Mouse (Mus musculus): Measurements from ENCODE around the gene Tapbp. TPM values are rescaled to one million over a fixed set of nuclear protein-coding genes. Genes with fewer than 3 reads are reported as not detected.

Gene Tapbp
- total RNA-seq, 1 experiment: 39.4 TPM

GRCm38 (mm10) chr17:33972691-33973090 is 57.0 kb downstream of the Tapbp start:
- no peak for DNase-seq (ENCODE audit: low read depth, low spot score)
- H3K9me3 ChIP-seq (ENCODE audit: control insufficient read depth, insufficient read depth, low read depth, low read length): no peaks in the 10 kb centered on the region
- in situ Hi-C loops (cut with MboI; ENCODE audit: low sequenced_read_pairs in 2 of 2, unreplicated experiment in 2 of 2): no loop called here
- no peak overlapping the region for H3K4me3 ChIP-seq (ENCODE audit: insufficient read depth in 1 of 2, low read depth in 1 of 2, low read length in 2 of 2, poor library complexity in 1 of 2, severe bottlenecking in 1 of 2)
- TF ChIP-seq ZC3H11A (IDR thresholded peaks at IDR 0.05; ENCODE audit: borderline replicate concordance, low read depth, low read length) (no peak), HCFC1 (IDR thresholded peaks at IDR 0.05; ENCODE audit: borderline replicate concordance, insufficient read depth, low read length) (no peak), ZNF384 (IDR thresholded peaks at IDR 0.05; ENCODE audit: low read depth, low read length) (no peak), MAFK (IDR thresholded peaks at IDR 0.05; ENCODE audit: insufficient read depth, low read depth, low read length) (no peak), CHD2 (IDR thresholded peaks at IDR 0.05; ENCODE audit: low read depth, low read length) (no peak)
- H3K9ac ChIP-seq (ENCODE audit: insufficient read depth, low read depth, low read length, poor library complexity, severe bottlenecking): no peak overlapping the region
- H3K4me1 ChIP-seq (ENCODE audit: control insufficient read depth in 2 of 2, insufficient read depth in 2 of 2, low read length in 2 of 2, poor library complexity in 1 of 2): no peaks in the 10 kb centered on the region; a peak in 1 of 4 replicates
- no peak overlapping the region for H3K27ac ChIP-seq (ENCODE audit: insufficient read depth, low read depth, low read length, poor library complexity, severe bottlenecking)
- H3K36me3 ChIP-seq (ENCODE audit: control insufficient read depth, insufficient read depth, low read length, poor library complexity, severe bottlenecking): no peaks in the 10 kb centered on the region; the same call in 1 of the 2 replicates

GRCm38 (mm10) chr17:33973572-33973971 is 57.9 kb downstream of the Tapbp start:
- Histone ChIP-seq H3K4me3 (ENCODE audit: insufficient read depth in 1 of 2, low read depth in 1 of 2, low read length in 2 of 2, poor library complexity in 1 of 2, severe bottlenecking in 1 of 2) (no peak overlapping the region), H3K4me1 (ENCODE audit: control insufficient read depth in 2 of 2, insufficient read depth in 2 of 2, low read length in 2 of 2, poor library complexity in 1 of 2) (no peaks in the 10 kb centered on the region; a peak in 1 of 4 replicates), H3K9ac (ENCODE audit: insufficient read depth, low read depth, low read length, poor library complexity, severe bottlenecking) (no peak overlapping the region), H3K9me3 (ENCODE audit: control insufficient read depth, insufficient read depth, low read depth, low read length) (no peaks in the 10 kb centered on the region), H3K27ac (ENCODE audit: insufficient read depth, low read depth, low read length, poor library complexity, severe bottlenecking) (no peak overlapping the region), H3K36me3 (ENCODE audit: control insufficient read depth, insufficient read depth, low read length, poor library complexity, severe bottlenecking) (no peaks in the 10 kb centered on the region; the same call in 1 of the 2 replicates)
- DNase-seq (ENCODE audit: low read depth, low spot score): no peak
- TF ChIP-seq ZNF384 (IDR thresholded peaks at IDR 0.05; ENCODE audit: low read depth, low read length): no peak
- TF ChIP-seq HCFC1 (IDR thresholded peaks at IDR 0.05; ENCODE audit: borderline replicate concordance, insufficient read depth, low read length): no peak
- peak; percentile 77 for TF ChIP-seq MAFK (IDR thresholded peaks at IDR 0.05; ENCODE audit: insufficient read depth, low read depth, low read length)
- in situ Hi-C loops (cut with MboI; ENCODE audit: low sequenced_read_pairs in 2 of 2, unreplicated experiment in 2 of 2): no loop called here

GRCm38 (mm10) chr17:33977861-33978557 is 62.3 kb downstream of the Tapbp start:
- no peak for DNase-seq (ENCODE audit: low read depth, low spot score)
- in situ Hi-C loops (cut with MboI; ENCODE audit: low sequenced_read_pairs in 2 of 2, unreplicated experiment in 2 of 2): no loop called here
- H3K4me3 ChIP-seq (ENCODE audit: insufficient read depth in 1 of 2, low read depth in 1 of 2, low read length in 2 of 2, poor library complexity in 1 of 2, severe bottlenecking in 1 of 2): peak overlapping the region; percentile 80 to 83
- no peaks in the 10 kb centered on the region; the same call in 1 of the 2 replicates for H3K36me3 ChIP-seq (ENCODE audit: control insufficient read depth, insufficient read depth, low read length, poor library complexity, severe bottlenecking)
- peaks cover 5 to 13% of the 10 kb centered on the region in 2 experiments; a peak in 3 of 4 replicates for H3K4me1 ChIP-seq (ENCODE audit: control insufficient read depth in 2 of 2, insufficient read depth in 2 of 2, low read length in 2 of 2, poor library complexity in 1 of 2)
- TF ChIP-seq HCFC1 (IDR thresholded peaks at IDR 0.05; ENCODE audit: borderline replicate concordance, insufficient read depth, low read length) (no peak), MAFK (IDR thresholded peaks at IDR 0.05; ENCODE audit: insufficient read depth, low read depth, low read length) (no peak), ZC3H11A (IDR thresholded peaks at IDR 0.05; ENCODE audit: borderline replicate concordance, low read depth, low read length) (no peak), CHD2 (IDR thresholded peaks at IDR 0.05; ENCODE audit: low read depth, low read length) (no peak), ZNF384 (IDR thresholded peaks at IDR 0.05; ENCODE audit: low read depth, low read length) (no peak)
- H3K9me3 ChIP-seq (ENCODE audit: control insufficient read depth, insufficient read depth, low read depth, low read length): no peaks in the 10 kb centered on the region
- H3K27ac ChIP-seq (ENCODE audit: insufficient read depth, low read depth, low read length, poor library complexity, severe bottlenecking): no peak overlapping the region
- peak overlapping the region; percentile 72 for H3K9ac ChIP-seq (ENCODE audit: insufficient read depth, low read depth, low read length, poor library complexity, severe bottlenecking)

- H3K4me1 ChIP-seq (ENCODE audit: control insufficient read depth in 2 of 2, insufficient read depth in 2 of 2, low read length in 2 of 2, poor library complexity in 1 of 2): peaks cover 5 to 13% of the 10 kb centered on the region in 2 experiments; a peak in 3 of 4 replicates
- H3K9ac ChIP-seq (ENCODE audit: insufficient read depth, low read depth, low read length, poor library complexity, severe bottlenecking): peak overlapping the region; percentile 72
- H3K9me3 ChIP-seq (ENCODE audit: control insufficient read depth, insufficient read depth, low read depth, low read length): no peaks in the 10 kb centered on the region
- H3K27ac ChIP-seq (ENCODE audit: insufficient read depth, low read depth, low read length, poor library complexity, severe bottlenecking): no peak overlapping the region
- no peaks in the 10 kb centered on the region; the same call in 1 of the 2 replicates for H3K36me3 ChIP-seq (ENCODE audit: control insufficient read depth, insufficient read depth, low read length, poor library complexity, severe bottlenecking)
- DNase-seq (ENCODE audit: low read depth, low spot score): no peak
- in situ Hi-C loops (cut with MboI; ENCODE audit: low sequenced_read_pairs in 2 of 2, unreplicated experiment in 2 of 2): no loop called here
- TF ChIP-seq CHD2 (IDR thresholded peaks at IDR 0.05; ENCODE audit: low read depth, low read length): no peak
- no peak for TF ChIP-seq ZNF384 (IDR thresholded peaks at IDR 0.05; ENCODE audit: low read depth, low read length)
- TF ChIP-seq MAFK (IDR thresholded peaks at IDR 0.05; ENCODE audit: insufficient read depth, low read depth, low read length): no peak
- no peak for TF ChIP-seq HCFC1 (IDR thresholded peaks at IDR 0.05; ENCODE audit: borderline replicate concordance, insufficient read depth, low read length)
- no peak for TF ChIP-seq ZC3H11A (IDR thresholded peaks at IDR 0.05; ENCODE audit: borderline replicate concordance, low read depth, low read length)
- H3K4me3 ChIP-seq (ENCODE audit: insufficient read depth in 1 of 2, low read depth in 1 of 2, low read length in 2 of 2, poor library complexity in 1 of 2, severe bottlenecking in 1 of 2): peak overlapping the region; percentile 80 to 83
These were observed 62.9 kb downstream of the Tapbp start for GRCm38 (mm10) chr17:33978631-33979031.

Other genes starting within 250 kb of the Tapbp start
- 151 and 195 TPM in 2 replicates for gene Hnrnpm, start 229.0 kb upstream of the Tapbp start, total RNA-seq (2012; rRNA removed)
- 14.3 and 17.4 TPM in 2 replicates for gene March2, start 197.2 kb upstream of the Tapbp start, total RNA-seq (2012; rRNA removed)
- gene Rab11b, start 155.4 kb upstream of the Tapbp start, total RNA-seq (2012; rRNA removed): 26.0 and 34.8 TPM in 2 replicates
- 30.5 and 39.3 TPM in 2 replicates for gene Angptl4, start 134.1 kb upstream of the Tapbp start, total RNA-seq (2012; rRNA removed)
- 81.1 and 165 TPM in 2 replicates for gene Kank3, start 105.4 kb upstream of the Tapbp start, total RNA-seq (2012; rRNA removed)
- 5,476 and 6,336 TPM in 2 replicates for gene Rps28, start 91.3 kb upstream of the Tapbp start, total RNA-seq (2012; rRNA removed)
- 639 and 871 TPM in 2 replicates for gene Ndufa7, start 91.3 kb upstream of the Tapbp start, total RNA-seq (2012; rRNA removed)
- 131 and 228 TPM in 2 replicates for gene Cd320, start 72.8 kb upstream of the Tapbp start, total RNA-seq (2012; rRNA removed)
- 11.6 and 19.7 TPM in 2 replicates for gene Gm7029, start 42.1 kb upstream of the Tapbp start, total RNA-seq (2012; rRNA removed)
- 149 and 187 TPM in 2 replicates for gene Kifc1, start 25.2 kb upstream of the Tapbp start, total RNA-seq (2012; rRNA removed)
- gene Platr17, start 10.8 kb upstream of the Tapbp start, total RNA-seq (2012; rRNA removed): 33.2 and 46.0 TPM in 2 replicates
- 67.3 and 73.7 TPM in 2 replicates for gene Daxx, start 6.5 kb upstream of the Tapbp start, total RNA-seq (2012; rRNA removed)
- 32.8 and 34.8 TPM in 2 replicates for gene Zbtb22, start within 50 bp of the Tapbp start, total RNA-seq (2012; rRNA removed)
- 65.8 and 129 TPM in 2 replicates for gene Rgl2, start 13.6 kb downstream of the Tapbp start, total RNA-seq (2012; rRNA removed)
- gene Pfdn6, start 24.4 kb downstream of the Tapbp start, total RNA-seq (2012; rRNA removed): 175 and 201 TPM in 2 replicates
- 65.6 and 78.2 TPM in 2 replicates for gene Wdr46, start 24.8 kb downstream of the Tapbp start, total RNA-seq (2012; rRNA removed)
- 10.3 and 15.3 TPM in 2 replicates for gene B3galt4, start 35.6 kb downstream of the Tapbp start, total RNA-seq (2012; rRNA removed)
- 23.2 and 24.8 TPM in 2 replicates for gene Vps52, start 39.9 kb downstream of the Tapbp start, total RNA-seq (2012; rRNA removed)
- gene Rps18, start 40.1 kb downstream of the Tapbp start, total RNA-seq (2012; rRNA removed): 4,706 and 5,724 TPM in 2 replicates
- gene H2-K1, start 84.4 kb downstream of the Tapbp start, total RNA-seq (2012; rRNA removed): 69.5 and 155 TPM in 2 replicates
- 5.6 and 8.9 TPM in 2 replicates for gene Ring1, start 108.8 kb downstream of the Tapbp start, total RNA-seq (2012; rRNA removed)
- gene H2-Ke6, start 112.2 kb downstream of the Tapbp start, total RNA-seq (2012; rRNA removed): 15.5 and 27.7 TPM in 2 replicates
- 253 and 394 TPM in 2 replicates for gene Slc39a7, start 115.8 kb downstream of the Tapbp start, total RNA-seq (2012; rRNA removed)
- gene Rxrb, start 115.9 kb downstream of the Tapbp start, total RNA-seq (2012; rRNA removed): 52.4 and 79.2 TPM in 2 replicates
- gene Col11a2, start 123.5 kb downstream of the Tapbp start, total RNA-seq (2012; rRNA removed): 1.3 and 1.4 TPM in 2 replicates
- 0.54 TPM in 1 of 2 replicates, not detected in the other for gene H2-Oa, start 176.4 kb downstream of the Tapbp start, total RNA-seq (2012; rRNA removed)
- 18.5 and 24.5 TPM in 2 replicates for gene H2-DMa, start 203.6 kb downstream of the Tapbp start, total RNA-seq (2012; rRNA removed)
- gene Brd2, start 206.7 kb downstream of the Tapbp start, total RNA-seq (2012; rRNA removed): 257 and 321 TPM in 2 replicates
- gene H2-DMb2, start 227.4 kb downstream of the Tapbp start, total RNA-seq (2012; rRNA removed): 0.31 TPM in 1 of 2 replicates, not detected in the other
- gene H2-DMb1, start 237.2 kb downstream of the Tapbp start, total RNA-seq (2012; rRNA removed): 3.1 and 5.0 TPM in 2 replicates